Mouse (Mus musculus): ENCODE data around the gene Colca2.

Colca2 gene

GRCm38 (mm10) chr9:51272102-51272501 lies 6.3 kb downstream of the Colca2 start:
- DNase-seq (ENCODE audit: low read depth, low spot score), result no peak

DNA sequence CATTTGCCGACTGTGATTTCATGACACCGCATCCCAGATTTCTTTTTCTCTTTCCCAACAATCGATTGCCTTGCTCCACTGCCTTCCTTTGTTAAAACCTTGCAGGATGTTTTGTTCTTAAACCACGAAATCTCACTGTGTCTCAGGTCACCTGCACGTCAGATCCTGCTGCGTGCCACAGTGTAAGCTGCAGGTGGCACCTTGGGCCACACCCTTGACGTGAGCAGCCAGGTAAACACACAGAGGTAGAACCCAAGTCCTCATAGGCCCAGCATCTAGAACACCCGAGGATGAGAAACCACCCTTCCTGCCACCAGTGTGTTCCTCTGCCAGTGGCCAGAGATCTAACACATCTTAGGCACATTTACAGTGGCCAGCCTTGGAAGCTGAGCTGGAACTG lies 7.3 kb downstream of the Colca2 start:
- DNase-seq (ENCODE audit: low read depth, low spot score), result no peak

DNA sequence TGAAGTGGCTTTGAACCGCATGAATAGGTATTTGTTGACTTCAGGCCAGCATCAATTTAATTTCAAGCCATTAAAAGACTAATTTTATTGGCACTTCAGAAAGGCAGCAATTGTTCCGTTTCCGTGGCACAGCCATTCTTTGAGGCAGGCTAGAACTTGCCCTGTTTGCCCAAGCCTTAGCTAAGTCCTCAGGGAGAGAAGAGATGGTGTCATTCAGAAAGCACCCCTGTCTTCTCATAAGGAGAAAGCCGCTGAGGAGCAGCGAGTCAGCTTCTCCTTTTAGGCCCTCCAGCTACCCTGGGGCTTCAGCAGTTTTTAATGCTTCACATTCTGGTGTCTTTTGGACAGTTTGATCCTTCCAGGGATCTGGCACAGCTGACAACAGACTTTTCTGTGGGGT lies 9.5 kb downstream of the Colca2 start:
- DNase-seq (ENCODE audit: low read depth, low spot score), result no peak

- no peak for DNase-seq (ENCODE audit: low read depth, low spot score)
These were observed 19.9 kb downstream of the Colca2 start for GRCm38 (mm10) chr9:51258426-51258825.

GRCm38 (mm10) chr9:51256780-51257502 lies 21.4 kb downstream of the Colca2 start:
- no peak for DNase-seq (ENCODE audit: low read depth, low spot score)

GRCm38 (mm10) chr9:51238741-51239385 lies 39.5 kb downstream of the Colca2 start:
- no peak for DNase-seq (ENCODE audit: low read depth, low spot score)

- DNase-seq (ENCODE audit: low read depth, low spot score), result no peak
These were observed 46.2 kb downstream of the Colca2 start for GRCm38 (mm10) chr9:51232163-51232562.

GRCm38 (mm10) chr9:51230701-51231389 lies 47.5 kb downstream of the Colca2 start:
- DNase-seq (ENCODE audit: low read depth, low spot score), result no peak

GRCm38 (mm10) chr9:51225636-51226166 lies 52.7 kb downstream of the Colca2 start:
- no peak for DNase-seq (ENCODE audit: low read depth, low spot score)
